In the genomic region with DNA sequence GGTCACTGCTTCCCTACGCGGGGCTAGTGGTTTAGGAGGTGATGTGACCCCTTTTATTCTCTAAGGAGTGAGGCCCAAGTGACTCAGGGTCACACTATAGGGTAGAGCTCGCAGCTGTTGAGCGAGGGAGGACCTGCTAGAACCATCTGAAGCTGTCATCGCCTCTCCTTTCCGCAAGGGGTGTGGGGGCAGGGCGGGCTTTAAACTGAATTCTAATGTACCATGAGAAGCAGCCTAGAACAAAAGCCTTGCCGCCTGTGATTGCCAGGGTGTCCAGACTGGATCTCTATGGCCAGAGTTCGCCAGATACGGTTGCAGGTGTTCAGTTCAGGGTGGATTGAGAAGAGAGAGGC, we compare ENCODE assay signal across 7 mouse cellular contexts. TPM values are rescaled to one million over a fixed set of nuclear protein-coding genes. Genes with fewer than 3 reads are reported as not detected.
DNase-seq lines count a peak whose midpoint lies in the region; ATAC-seq and TF ChIP-seq lines count a peak whose summit lies in the region.

No protein-coding gene starts in this region.

- peak overlapping the region; percentile 62; the same call in 1 of the 2 replicates for H3K4me3 ChIP-seq in lung, postnatal 0 days (ENCODE audit: low read depth, low read length)
- peak overlapping the region; percentile 83 for H3K4me3 ChIP-seq in heart, embryonic 16.5 days (ENCODE audit: low read length)
- H3K4me3 ChIP-seq in midbrain, postnatal 0 days (ENCODE audit: low read depth, low read length), result peak overlapping the region; percentile 69

- H3K4me2 ChIP-seq in lung, postnatal 0 days (replicated peaks; ENCODE audit: low read depth, low read length), result peak overlapping the region; percentile 90
- H3K4me2 ChIP-seq in heart, embryonic 16.5 days (ENCODE audit: low read depth, low read length), result peak overlapping the region; percentile 80
- H3K4me2 ChIP-seq in midbrain, postnatal 0 days (ENCODE audit: low read depth, low read length, poor library complexity, severe bottlenecking), result peak overlapping the region; percentile 86

- H3K4me1 ChIP-seq in lung, postnatal 0 days (ENCODE audit: insufficient read depth, low read depth, low read length), result 0 out of 2 replicates have a peak, but pooled peaks cover 10% of the 10 kb centered on the region
- H3K4me1 ChIP-seq in heart, embryonic 16.5 days (ENCODE audit: control insufficient read depth, insufficient read depth, low read length), result peaks cover 18% of the 10 kb centered on the region
- H3K4me1 ChIP-seq in midbrain, postnatal 0 days (ENCODE audit: insufficient read depth, low read length), result peaks cover 10% of the 10 kb centered on the region; the same call in 1 of the 2 replicates

- ATAC-seq in lung, postnatal 0 days, result 0 out of 2 replicates have a peak, but pooled peaks have one; percentile 19
- peak; percentile 26; the same call in 1 of the 2 replicates for ATAC-seq in heart, embryonic 16.5 days (replicated peaks; ENCODE audit: extremely low read depth, insufficient read depth, low FRiP score)
- peak; percentile 42 for ATAC-seq in midbrain, postnatal 0 days (ENCODE audit: low FRiP score)

- H3K9ac ChIP-seq in lung, postnatal 0 days (replicated peaks; ENCODE audit: low read depth), result no peak overlapping the region
- H3K9ac ChIP-seq in heart, embryonic 16.5 days (ENCODE audit: low read length), result peak overlapping the region; percentile 87
- peak overlapping the region; percentile 92 for H3K9ac ChIP-seq in midbrain, postnatal 0 days (replicated peaks; ENCODE audit: low read length, poor library complexity, severe bottlenecking)

- no peak for TF ChIP-seq EP300 in lung, postnatal 0 days (IDR thresholded peaks at IDR 0.05)

- DNase-seq in lung, postnatal 0 days (ENCODE audit: low spot score), result peak; percentile 39
- DNase-seq in lung, postnatal 25 days (ENCODE audit: low spot score), result no peak
- DNase-seq in embryo, embryonic 10 days (ENCODE audit: low spot score), result peak; percentile 77
- peak; percentile 41 to 48 for DNase-seq in layer of hippocampus, postnatal 36 days
- DNase-seq in midbrain, postnatal 0 days (ENCODE audit: low spot score), result peak; percentile 92
- DNase-seq in thymus, postnatal 10 days (ENCODE audit: low spot score in 2 of 2), result peak; percentile 73 to 74

- 5% methylated on average over 10 of the region's 10 CpGs for WGBS in lung, postnatal 0 days
- WGBS in heart, embryonic 16.5 days, result 4% methylated on average over 10 of the region's 10 CpGs
- WGBS in midbrain, postnatal 0 days, result 1% methylated on average over 10 of the region's 10 CpGs

- H3K36me3 ChIP-seq in lung, postnatal 0 days (ENCODE audit: insufficient read depth, low read length), result no peaks in the 10 kb centered on the region
- no peaks in the 10 kb centered on the region for H3K36me3 ChIP-seq in heart, embryonic 16.5 days (ENCODE audit: control insufficient read depth, insufficient read depth)
- 0 out of 2 replicates have a peak, but pooled peaks cover 3% of the 10 kb centered on the region for H3K36me3 ChIP-seq in midbrain, postnatal 0 days (ENCODE audit: insufficient read depth, low read length)

- no peaks in the 10 kb centered on the region for H3K9me3 ChIP-seq in lung, postnatal 0 days (ENCODE audit: low read length)
- no peaks in the 10 kb centered on the region for H3K9me3 ChIP-seq in heart, embryonic 16.5 days (replicated peaks; ENCODE audit: control insufficient read depth, low read length)
- no peaks in the 10 kb centered on the region for H3K9me3 ChIP-seq in midbrain, postnatal 0 days (ENCODE audit: low read length)

- peaks cover 9% of the 10 kb centered on the region; the same call in 1 of the 2 replicates for H3K27me3 ChIP-seq in lung, postnatal 0 days (replicated peaks; ENCODE audit: insufficient read depth, low read length)
- peaks cover 3% of the 10 kb centered on the region for H3K27me3 ChIP-seq in heart, embryonic 16.5 days (ENCODE audit: control insufficient read depth, insufficient read depth, low read length)
- H3K27me3 ChIP-seq in midbrain, postnatal 0 days (ENCODE audit: insufficient read depth, low read length), result no peaks in the 10 kb centered on the region

- no peak overlapping the region for H3K27ac ChIP-seq in lung, postnatal 0 days (ENCODE audit: low read length)
- H3K27ac ChIP-seq in heart, embryonic 16.5 days (ENCODE audit: low read length), result peak overlapping the region; percentile 92
- peak overlapping the region; percentile 100 for H3K27ac ChIP-seq in midbrain, postnatal 0 days (ENCODE audit: low read depth, low read length)

- peak; percentile 40 for TF ChIP-seq CTCF in lung, postnatal 0 days (IDR thresholded peaks at IDR 0.05)
- peak; percentile 59 for TF ChIP-seq CTCF in midbrain, postnatal 0 days (IDR thresholded peaks at IDR 0.05)

RNA-seq across cellular contexts. Expression of a gene that starts 1.4 kb away (rescaled TPM):
- polyA plus RNA-seq in lung, postnatal 0 days (2015; fragmentation: Nextera tagmentation; extraction: Ambion mirVana), result 6.0 and 7.5 TPM in 2 replicates
- polyA plus RNA-seq in heart, embryonic 16.5 days (2015; fragmentation: Nextera tagmentation; extraction: Ambion mirVana), result 52.1 and 56.8 TPM in 2 replicates
- 100 to 1,000 TPM; 255 to 264 TPM for total RNA-seq in layer of hippocampus, postnatal 36 days (2021)
- total RNA-seq in midbrain, postnatal 0 days (2014; rRNA removed), result 4,904 and 4,995 TPM in 2 replicates
- 937 and 994 TPM in 2 replicates for polyA plus RNA-seq in midbrain, postnatal 0 days (2015; fragmentation: Nextera tagmentation; extraction: Ambion mirVana)

RNA-seq across cellular contexts. Expression of a gene that starts 31.1 kb away (rescaled TPM):
- polyA plus RNA-seq in lung, postnatal 0 days (2015; fragmentation: Nextera tagmentation; extraction: Ambion mirVana), result 50.1 and 50.2 TPM in 2 replicates
- 65.3 and 74.1 TPM in 2 replicates for polyA plus RNA-seq in heart, embryonic 16.5 days (2015; fragmentation: Nextera tagmentation; extraction: Ambion mirVana)
- total RNA-seq in layer of hippocampus, postnatal 36 days (2021), result 10 to 100 TPM; 25.1 TPM
- 36.5 and 99.5 TPM in 2 replicates for total RNA-seq in midbrain, postnatal 0 days (2014; rRNA removed)
- polyA plus RNA-seq in midbrain, postnatal 0 days (2015; fragmentation: Nextera tagmentation; extraction: Ambion mirVana), result 82.0 and 87.7 TPM in 2 replicates

RNA-seq across cellular contexts. Expression of a gene that starts 53.9 kb away (rescaled TPM):
- 152 and 167 TPM in 2 replicates for polyA plus RNA-seq in lung, postnatal 0 days (2015; fragmentation: Nextera tagmentation; extraction: Ambion mirVana)
- 166 and 171 TPM in 2 replicates for polyA plus RNA-seq in heart, embryonic 16.5 days (2015; fragmentation: Nextera tagmentation; extraction: Ambion mirVana)
- total RNA-seq in layer of hippocampus, postnatal 36 days (2021), result 1,000 to 10,000 TPM; 1,112 to 1,144 TPM
- 5,907 and 6,629 TPM in 2 replicates for total RNA-seq in midbrain, postnatal 0 days (2014; rRNA removed)
- polyA plus RNA-seq in midbrain, postnatal 0 days (2015; fragmentation: Nextera tagmentation; extraction: Ambion mirVana), result 4,276 and 4,687 TPM in 2 replicates

Comparison
In these comparisons a context has a peak if more than half of its experiments do, and no peak if none do; other contexts are left out.
1. RNA of a gene that starts 1.4 kb away (polyA plus RNA-seq): 937 to 994 TPM in midbrain, postnatal 0 days; 52.1 to 56.8 TPM in heart, embryonic 16.5 days and 6.0 to 7.5 TPM in lung, postnatal 0 days; every median in the first group is over 10 times any median in the second.
2. RNA of a gene that starts 53.9 kb away (polyA plus RNA-seq): 4,276 to 4,687 TPM in midbrain, postnatal 0 days; 152 to 167 TPM in lung, postnatal 0 days and 166 to 171 TPM in heart, embryonic 16.5 days; every median in the first group is over 10 times any median in the second.
3. Peak in every context shown above with its lines, with median percentiles within 50 percentile points of each other: ATAC-seq, H3K4me2 ChIP-seq and H3K4me3 ChIP-seq.